17 mouse cellular contexts compared by ENCODE assay signal in the genomic region with DNA sequence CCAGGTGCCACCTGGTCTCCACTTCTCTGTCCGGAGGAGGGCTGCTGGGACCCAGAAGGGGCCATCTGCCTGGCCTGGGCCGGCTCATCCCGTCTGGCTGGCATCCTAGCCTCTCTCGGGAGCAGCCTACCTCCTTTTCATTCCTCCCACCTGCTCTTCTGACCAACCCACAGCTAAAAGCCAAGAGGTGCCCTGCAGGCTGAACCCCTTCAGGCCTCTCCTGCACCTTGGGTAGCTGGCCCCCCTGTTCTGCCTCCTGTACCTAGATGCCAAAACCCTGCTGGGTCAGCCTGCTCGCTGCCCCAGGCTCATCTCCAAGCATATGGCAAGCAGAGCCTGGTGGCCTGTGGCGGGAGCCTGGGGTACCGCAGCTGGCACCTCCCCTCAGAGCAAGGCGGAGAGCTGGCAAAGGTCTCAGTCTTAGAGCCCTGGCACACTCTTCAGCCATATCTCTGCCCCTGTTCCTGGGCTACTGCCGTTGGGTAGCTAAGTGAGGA.
DNase-seq lines count a peak whose midpoint lies in the region; ATAC-seq lines count a peak whose summit lies in the region.
"Had no signal": no experiment of that assay in that cellular context is flagged by ENCODE, and none has a peak within 500 bp of the region (broad histone marks: within the 10 kb centered on the region; RNA-seq: fewer than 3 reads in every experiment).

No protein-coding gene starts in this region.

- no peak overlapping the region for H3K4me3 ChIP-seq in hindbrain, embryonic 10.5 days
- no peak overlapping the region for H3K4me3 ChIP-seq in hindbrain, embryonic 12.5 days
- H3K4me3 ChIP-seq: megakaryocyte, embryonic 14.5 days; stomach, embryonic 15.5 days had no signal

- no peak for DNase-seq in hindbrain, embryonic 10.5 days (ENCODE audit: low spot score)
- peak; percentile 32 for DNase-seq in MN1 (ENCODE audit: low spot score)
- DNase-seq in cerebellum, adult 18-20 months, result peak; percentile 89 to 94
- DNase-seq in cerebellum, postnatal 36 days, result peak; percentile 88 to 92
- no peak for DNase-seq in thymus, postnatal 25 days
- DNase-seq in adrenal gland, adult 8-10 months, result no peak
- DNase-seq in right cerebral cortex, postnatal 14 days, result no peak
- DNase-seq: adrenal gland, adult 2 months; kidney, adult 2 months; kidney, postnatal 25 days; liver; liver, postnatal 0 days; lung, postnatal 14 days had no signal

- peaks cover 38% of the 10 kb centered on the region for H3K36me3 ChIP-seq in hindbrain, embryonic 10.5 days
- H3K36me3 ChIP-seq in hindbrain, embryonic 12.5 days, result no peaks in the 10 kb centered on the region
- H3K36me3 ChIP-seq: stomach, embryonic 15.5 days had no signal

- no peak overlapping the region for H3K9ac ChIP-seq in hindbrain, embryonic 12.5 days
- H3K9ac ChIP-seq: liver, postnatal 0 days; stomach, embryonic 15.5 days had no signal

- 88% methylated on average over 9 of the region's 9 CpGs for WGBS in hindbrain, embryonic 10.5 days
- 79% methylated on average over 9 of the region's 9 CpGs for WGBS in hindbrain, embryonic 12.5 days

- H3K27ac ChIP-seq in hindbrain, embryonic 10.5 days, result peak overlapping the region; percentile 42; the same call in 1 of the 2 replicates
- H3K27ac ChIP-seq in hindbrain, embryonic 12.5 days, result no peak overlapping the region
- H3K27ac ChIP-seq: stomach, embryonic 15.5 days had no signal

- no peak overlapping the region for H3K4me2 ChIP-seq in hindbrain, embryonic 12.5 days (replicated peaks)
- H3K4me2 ChIP-seq: stomach, embryonic 15.5 days had no signal

- H3K9me3 ChIP-seq in hindbrain, embryonic 10.5 days, result 0 out of 2 replicates have a peak, but pooled peaks cover 3% of the 10 kb centered on the region
- H3K9me3 ChIP-seq in hindbrain, embryonic 12.5 days (replicated peaks), result no peaks in the 10 kb centered on the region
- H3K9me3 ChIP-seq: stomach, embryonic 15.5 days had no signal

- H3K27me3 ChIP-seq in hindbrain, embryonic 10.5 days (ENCODE audit: insufficient read depth, poor library complexity, severe bottlenecking), result peaks cover 84% of the 10 kb centered on the region
- peaks cover 55% of the 10 kb centered on the region for H3K27me3 ChIP-seq in hindbrain, embryonic 12.5 days
- H3K27me3 ChIP-seq: CH12.LX; stomach, embryonic 15.5 days had no signal

- peaks cover 33% of the 10 kb centered on the region for H3K4me1 ChIP-seq in hindbrain, embryonic 10.5 days (replicated peaks)
- H3K4me1 ChIP-seq in hindbrain, embryonic 12.5 days, result peaks cover 17% of the 10 kb centered on the region
- H3K4me1 ChIP-seq: megakaryocyte, embryonic 14.5 days had no signal

- ATAC-seq in hindbrain, embryonic 12.5 days (ENCODE audit: low FRiP score), result no peak; the same call in 1 of the 2 replicates
- ATAC-seq: liver, postnatal 0 days had no signal

Comparison
In these comparisons a context has a peak if more than half of its experiments do, and no peak if none do; other contexts are left out.
1. DNase-seq: peak in MN1 (single experiment), cerebellum, adult 18-20 months (2 of 2) and cerebellum, postnatal 36 days (2 of 2); none in hindbrain, embryonic 10.5 days (single experiment), thymus, postnatal 25 days (single experiment), adrenal gland, adult 8-10 months (single experiment) and right cerebral cortex, postnatal 14 days (single experiment).